Mouse (Mus musculus) CH12F3 (cell line): ENCODE measurements around the gene Endod1.

ENCODE experiments used
- in situ Hi-C: fragments of 300-500 bp; cut with MboI; formaldehyde crosslinking; loops from 2 replicates; pipeline ENCODE4 v1.14.3; 2020; ENCODE audit warnings: low sequenced_read_pairs

The Endod1 gene

DNA sequence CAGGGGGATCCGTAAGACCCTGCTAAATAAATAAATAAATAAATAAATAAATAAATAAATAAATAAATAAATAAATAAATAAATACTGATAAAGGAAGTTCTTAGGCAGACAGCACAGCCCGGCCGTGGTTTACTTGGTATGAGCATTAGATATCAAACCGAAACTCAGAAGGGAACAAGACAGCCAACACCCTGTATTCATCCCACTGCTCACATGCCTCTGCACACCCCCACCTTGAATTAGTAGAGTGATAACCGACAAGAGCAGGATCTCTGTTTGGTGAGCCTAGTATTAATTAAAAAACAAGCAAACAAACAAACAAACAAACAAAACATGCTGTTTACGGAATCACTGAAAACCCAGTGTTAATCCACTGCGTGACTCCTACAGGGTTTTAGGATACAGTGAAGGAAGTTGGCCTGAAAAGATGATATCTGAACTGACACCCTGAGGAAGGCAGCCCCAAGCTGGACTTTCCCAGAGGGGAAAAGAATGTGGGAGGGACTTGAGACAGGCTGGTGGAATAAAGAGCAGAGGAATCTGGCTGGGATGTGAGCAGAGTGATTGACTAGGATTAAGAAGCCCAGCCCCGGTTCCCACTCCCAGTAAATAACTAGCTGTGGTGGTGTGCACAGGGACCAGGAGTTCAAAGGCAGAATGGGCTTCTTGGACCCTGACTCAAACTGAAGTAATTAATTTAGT is at the start of gene Endod1:
Gene Endod1 (minus strand): TSS at position 155 of the 703 bp plus-strand sequence.
- in situ Hi-C loops, result no loop called here

DNA sequence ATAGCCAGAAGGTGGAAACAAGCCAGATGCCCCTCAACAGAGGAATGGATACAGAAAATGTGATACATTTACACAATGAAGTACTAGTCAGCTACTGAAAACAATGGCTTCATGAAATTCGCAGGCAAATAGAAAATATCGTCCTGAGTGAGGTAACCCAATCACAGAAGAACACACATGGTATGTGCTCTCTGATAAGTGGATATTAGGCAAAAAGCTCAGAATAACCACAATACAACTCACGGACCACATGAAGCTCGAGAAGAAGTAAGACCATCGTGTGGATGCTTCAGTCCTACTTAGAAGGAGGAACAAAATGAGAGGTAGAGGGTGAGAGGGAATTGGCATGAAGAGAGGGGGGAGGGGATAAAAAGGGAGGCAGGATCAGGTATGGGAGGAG is 27.8 kb upstream of the Endod1 start:
- in situ Hi-C loops, result no loop called here

DNA sequence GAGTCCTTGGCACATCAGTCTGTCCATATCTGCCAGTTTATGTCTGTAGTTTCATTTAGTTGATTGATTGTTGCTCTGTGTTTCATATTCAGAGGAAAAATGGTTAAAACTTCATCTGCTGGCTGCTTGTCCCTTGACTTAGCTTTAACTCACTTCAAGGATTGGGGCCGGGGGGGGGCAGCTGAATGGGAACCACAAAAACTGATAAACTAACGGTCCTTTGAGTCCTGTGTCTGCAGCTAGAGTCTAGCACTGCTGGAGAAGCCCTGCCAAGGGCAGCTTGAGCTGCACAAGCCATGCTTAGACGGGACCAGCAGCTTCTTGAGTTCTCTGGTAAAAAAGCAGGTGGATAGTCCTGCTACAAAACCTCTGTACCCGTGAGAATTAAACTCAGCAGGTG is 26.7 kb upstream of the Endod1 start:
- in situ Hi-C loops, result no loop called here

DNA sequence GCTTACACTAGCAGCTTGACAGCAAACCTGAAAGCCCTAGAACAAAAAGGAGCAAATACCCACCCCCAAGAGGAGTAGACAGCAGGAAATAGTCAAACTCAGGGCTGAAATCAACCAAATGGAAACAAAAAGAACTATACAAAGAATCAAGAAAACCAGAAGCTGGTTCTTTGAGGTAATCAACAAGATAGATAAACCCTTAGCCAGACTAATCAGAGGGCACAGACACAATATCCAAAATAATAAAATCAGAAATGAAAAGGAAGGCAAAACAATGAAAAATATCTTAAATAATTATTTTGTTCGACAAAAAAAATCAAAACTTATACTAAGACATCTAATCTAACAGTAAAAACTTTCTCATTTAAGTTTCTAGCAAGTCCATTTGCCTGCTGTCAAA is 24.7 kb upstream of the Endod1 start:
- in situ Hi-C loops, result no loop called here

DNA sequence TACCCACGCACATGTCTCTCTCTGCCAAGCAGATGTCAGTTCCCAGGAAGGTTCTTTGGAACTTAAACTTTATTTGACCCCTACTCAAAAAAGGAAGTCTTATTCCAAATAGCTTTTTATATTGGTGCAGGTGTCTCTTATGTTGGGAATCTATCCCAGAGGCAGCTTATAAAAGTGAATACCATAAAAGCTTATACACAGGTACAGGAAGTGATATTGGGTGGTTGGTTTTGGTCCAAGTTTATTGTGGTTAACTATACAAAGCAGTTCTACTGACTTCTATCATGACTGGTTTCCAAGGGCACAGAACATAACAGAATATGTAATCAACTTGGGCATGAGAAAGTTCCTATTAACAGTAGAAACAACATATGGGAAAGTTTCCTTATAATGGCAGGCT is 20.8 kb upstream of the Endod1 start:
- in situ Hi-C loops, result no loop called here

DNA sequence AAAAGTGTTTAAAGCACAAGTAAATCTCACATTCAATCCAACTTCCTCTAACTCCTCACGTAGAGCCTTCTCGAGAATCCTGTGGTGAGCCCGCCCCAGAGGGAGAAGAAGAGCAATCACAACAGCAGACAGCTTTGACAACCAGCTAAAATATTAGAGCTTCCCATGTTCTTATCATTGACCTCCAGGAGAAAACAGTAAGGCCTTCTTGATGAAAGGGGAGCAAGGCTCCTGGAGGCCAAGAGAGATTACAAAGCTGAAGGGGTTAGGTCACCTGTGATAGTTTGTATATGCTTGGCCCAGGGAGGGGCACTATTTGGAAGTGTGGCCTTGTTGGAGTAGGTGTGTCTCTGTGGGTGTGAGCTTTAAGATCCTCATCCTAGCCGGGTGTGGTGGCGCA is 19.1 kb upstream of the Endod1 start:
- in situ Hi-C loops, result no loop called here

DNA sequence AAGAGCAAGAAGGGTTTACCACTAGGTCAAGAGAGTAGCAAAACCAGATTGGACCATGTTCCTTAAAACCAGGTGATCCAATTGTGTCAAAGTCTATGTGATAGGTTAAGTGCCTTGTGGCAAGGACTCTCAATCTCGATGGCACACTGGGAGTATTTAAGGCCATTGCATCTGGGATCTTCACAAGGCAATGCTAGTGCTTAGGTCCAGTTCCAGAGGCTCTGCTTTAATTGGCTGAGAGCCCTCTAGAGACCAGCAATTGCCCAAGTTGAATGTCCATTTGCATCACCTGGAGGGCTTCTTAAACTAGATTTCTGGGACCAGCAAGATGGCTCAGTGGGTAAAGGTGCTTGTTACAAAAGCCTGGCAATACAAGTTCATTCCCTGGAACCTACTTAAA is 17.6 kb upstream of the Endod1 start:
- in situ Hi-C loops, result no loop called here

DNA sequence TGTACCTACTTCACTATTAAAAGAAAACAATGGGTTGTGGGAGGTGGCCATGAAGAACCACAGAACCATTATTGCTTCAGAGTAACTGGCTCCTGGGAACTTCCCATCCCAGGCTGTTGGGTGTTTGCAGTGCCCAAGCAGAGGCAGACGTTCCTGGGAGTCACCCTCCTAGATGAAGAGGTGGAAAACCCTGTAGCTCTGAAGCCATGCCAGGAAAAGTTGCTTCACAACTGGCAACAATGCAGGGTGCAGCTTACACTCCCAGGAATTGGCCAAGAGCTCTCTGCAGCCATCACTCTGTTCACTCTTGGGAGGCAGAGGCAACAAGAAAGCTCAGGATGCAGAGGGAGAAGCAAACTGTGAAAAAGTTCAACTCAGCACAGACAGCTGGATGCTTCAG is 16.8 kb upstream of the Endod1 start:
- in situ Hi-C loops, result no loop called here

DNA sequence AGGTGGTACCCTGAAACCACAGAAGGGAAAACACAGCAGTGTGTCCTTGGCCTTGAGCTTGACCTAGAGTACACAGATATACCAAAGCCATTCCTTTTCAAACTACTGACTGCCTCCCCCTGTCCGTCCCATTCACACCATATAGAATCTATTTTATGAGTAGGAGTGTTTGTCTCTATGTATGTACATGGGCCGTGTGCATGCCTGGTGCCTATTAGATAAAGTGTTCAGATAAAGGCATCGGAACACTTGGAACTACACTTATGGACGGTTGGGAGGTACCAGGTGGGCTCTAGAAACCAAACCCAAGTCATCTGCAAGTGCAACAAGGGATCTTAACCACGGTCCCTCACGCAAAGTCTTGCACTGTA is 16.1 kb upstream of the Endod1 start:
- in situ Hi-C loops, result no loop called here

DNA sequence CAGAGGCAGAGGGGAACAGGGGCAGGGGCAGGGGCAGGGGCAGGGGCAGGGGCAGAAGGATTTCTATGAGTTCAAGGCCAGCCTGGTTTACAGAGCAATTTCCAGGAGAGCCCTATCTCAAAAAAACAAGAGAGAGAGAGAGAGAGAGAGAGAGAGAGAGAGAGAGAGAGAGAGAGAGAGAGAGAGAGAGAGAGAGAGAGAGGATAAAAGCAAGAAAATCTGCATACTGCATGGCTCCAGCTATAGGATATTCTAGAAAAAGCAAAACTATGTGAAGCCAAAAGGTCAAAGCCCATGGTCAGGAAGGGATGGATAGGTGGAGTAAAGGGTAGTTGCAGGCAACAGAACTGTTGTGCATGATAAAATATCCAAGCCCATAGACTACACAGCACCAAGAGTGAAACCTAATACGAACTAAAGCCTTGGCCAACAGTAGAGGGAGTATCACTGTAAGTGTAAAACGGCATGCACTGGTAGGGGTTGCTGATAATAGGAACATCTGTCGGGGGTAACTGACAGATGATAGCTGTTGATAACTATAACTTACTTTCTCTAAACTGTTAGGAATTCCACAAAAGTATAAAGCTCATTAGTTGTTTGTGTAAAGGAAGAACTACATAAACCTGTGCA is 15.6 kb upstream of the Endod1 start:
- in situ Hi-C loops, result no loop called here

DNA sequence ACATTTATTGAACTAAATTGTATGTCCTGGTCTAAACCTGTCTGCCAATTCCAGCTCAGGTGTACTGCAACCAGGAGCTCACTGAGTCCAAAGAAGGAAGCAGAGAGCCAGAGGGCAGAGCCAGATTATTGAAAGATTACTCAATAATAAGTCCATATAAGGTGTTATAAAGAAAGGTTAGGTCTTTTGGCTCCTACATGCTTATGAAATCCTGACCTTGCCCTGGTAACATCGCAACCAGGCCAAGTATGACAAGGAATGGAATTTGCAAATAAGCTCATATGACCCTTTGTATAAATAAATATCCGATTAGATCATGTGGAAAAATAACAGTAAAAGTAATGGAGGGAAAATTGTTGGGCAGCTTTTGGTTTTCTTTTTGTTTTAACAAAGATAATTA is 14.8 kb upstream of the Endod1 start:
- in situ Hi-C loops, result no loop called here

DNA sequence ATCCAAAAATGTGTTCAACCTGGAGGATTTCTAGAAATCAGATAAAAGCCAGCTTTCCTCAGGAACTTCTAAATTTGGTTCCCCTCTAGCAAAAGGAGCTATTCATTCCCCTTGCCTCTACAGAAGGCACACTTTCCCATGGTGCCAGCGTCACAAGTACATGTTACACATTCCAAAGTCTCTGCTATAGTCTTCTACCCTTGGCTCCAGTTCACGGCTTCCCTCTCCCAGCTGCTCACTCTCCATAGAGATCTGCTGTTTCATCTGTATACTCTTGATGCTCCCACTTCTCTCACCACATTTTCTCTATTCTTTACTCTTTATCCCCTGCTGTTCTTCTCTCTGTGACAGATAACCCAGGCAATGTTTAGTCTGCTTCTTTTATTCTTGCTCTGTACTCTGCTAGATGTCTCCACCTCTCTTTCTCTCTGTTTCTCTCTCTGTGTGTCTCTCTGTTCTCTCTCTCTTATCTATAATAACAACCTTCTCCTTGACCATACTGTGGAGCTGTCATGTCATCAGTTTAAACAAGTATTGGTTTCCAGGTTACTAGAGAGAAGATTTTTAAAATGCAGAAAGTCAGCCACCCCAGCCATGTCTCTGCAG is 13.8 kb upstream of the Endod1 start:
- in situ Hi-C loops, result no loop called here

DNA sequence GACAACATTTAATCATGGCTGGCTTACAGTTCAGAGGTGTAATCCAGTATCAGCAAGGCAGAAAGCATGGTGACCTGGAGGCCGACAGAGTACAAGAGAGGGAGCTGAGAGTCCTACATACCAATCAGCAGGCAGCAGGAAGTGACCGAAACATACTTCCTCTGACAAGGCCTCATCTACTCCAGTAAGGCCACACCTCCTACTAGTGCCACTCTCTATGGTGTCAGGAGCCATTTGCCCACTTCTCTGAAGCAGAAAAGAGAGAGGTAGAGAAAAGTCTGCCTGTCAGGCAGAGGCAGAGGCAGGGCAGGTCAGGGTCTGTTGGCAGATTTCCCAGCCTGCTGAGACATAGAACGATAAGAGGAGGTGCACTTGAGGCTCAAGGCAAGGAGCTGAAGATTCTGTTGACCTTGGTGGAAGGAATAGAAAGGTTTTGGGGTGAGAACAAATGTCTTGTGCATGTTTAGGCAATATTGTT is 10.6 kb upstream of the Endod1 start:
- in situ Hi-C loops, result no loop called here

DNA sequence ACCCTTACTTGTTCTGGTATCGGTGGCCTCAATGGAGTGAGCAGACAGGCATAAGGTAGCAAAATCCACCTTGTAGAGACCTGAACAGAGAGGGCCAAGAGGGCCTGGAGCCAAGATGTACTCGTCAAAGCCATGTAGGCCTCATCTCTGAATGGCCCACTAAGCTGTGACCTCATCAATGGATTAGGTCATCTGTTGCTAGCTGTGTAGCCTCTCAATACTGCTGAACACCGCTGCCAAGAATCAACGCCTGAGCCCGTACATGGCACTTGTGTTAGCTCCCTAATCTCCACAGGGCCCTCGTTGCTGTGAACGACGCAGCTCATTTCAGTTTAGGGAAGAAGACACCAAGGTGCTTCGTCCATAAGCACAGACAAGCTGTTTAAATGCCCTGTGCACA is 10.0 kb upstream of the Endod1 start:
- in situ Hi-C loops, result no loop called here

DNA sequence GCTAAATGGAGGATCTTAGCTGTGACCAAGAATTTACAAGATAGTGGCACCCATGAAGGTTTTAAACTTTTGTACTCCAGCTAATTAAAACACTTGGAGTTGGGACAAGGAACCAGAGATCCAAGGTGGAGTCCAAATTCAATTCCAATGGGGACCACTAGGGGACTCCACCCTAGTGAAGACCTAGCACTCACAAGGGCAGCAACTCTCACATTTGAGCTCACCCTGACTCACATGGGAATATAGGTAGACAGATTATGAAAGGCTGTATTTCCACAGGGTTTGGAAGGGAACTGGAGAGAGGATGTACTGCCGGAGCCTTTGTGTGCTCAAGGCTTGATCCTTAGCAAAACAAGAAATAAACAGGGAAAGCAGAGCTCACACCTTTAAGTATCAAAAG is 9.0 kb upstream of the Endod1 start:
- in situ Hi-C loops, result no loop called here

DNA sequence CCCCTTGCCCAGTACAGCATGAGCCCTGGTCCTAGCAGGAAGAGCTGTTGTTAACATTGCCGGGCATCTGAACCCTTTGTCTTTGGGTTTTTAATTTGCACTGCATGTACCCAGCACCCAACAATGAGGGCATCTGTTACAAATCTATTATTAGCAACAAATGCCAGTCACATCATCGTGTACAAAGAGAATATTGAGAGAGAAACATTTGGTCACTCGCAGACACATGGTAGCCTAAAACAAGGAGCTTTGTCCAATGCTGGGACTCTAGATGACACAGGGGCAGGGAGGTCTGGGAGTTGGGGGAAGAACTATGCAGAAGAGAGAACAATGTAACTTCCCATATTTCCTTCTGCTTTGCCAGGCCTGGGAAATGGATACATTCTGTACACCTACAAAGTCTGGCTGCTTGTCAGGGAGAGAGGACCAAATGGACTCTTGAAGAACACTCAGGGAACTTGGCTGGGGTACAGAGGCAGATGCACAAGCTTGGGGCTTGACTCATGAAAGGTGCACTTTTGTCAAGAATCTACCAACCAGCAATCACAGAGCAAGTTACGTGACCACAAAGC is 7.8 kb upstream of the Endod1 start:
- in situ Hi-C loops, result no loop called here

DNA sequence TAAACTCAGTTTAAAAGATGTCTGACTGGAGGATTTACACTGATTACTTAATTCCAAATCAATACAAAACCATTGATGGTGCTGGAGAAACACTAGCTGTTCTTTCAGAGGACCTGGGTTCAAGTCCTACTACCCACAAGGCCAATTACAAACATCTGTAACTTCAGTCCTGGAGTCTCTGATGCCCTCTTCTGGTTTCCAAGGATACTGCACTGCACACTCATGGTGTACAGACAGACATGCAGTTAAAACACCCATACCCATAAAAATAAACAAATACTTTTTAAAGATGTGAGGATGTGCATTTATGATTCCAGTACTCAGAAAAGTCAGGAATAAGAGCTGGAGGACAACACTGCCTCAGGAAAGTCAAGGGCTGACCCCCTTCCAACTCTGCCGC is 6.7 kb upstream of the Endod1 start:
- in situ Hi-C loops, result no loop called here

DNA sequence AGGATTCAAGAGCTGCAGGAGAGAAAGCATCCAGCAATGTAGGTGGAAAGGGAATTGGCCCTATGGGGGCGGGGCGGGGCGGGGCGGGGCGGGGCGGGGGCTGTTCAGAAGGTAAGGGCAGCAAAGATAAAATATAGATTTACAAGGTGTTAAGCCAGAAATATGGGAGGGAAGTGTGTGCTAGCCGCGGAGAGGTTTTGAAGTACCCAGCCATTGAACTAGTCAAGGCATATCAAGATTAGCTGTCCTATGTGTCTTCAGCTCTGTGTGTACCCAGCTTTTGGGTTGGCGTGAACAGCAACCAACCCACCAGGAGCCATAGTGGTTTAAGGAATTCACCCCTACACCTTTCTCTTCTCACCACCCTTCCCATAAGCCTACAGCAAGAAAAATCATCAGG is 5.5 kb upstream of the Endod1 start:
- in situ Hi-C loops, result no loop called here

DNA sequence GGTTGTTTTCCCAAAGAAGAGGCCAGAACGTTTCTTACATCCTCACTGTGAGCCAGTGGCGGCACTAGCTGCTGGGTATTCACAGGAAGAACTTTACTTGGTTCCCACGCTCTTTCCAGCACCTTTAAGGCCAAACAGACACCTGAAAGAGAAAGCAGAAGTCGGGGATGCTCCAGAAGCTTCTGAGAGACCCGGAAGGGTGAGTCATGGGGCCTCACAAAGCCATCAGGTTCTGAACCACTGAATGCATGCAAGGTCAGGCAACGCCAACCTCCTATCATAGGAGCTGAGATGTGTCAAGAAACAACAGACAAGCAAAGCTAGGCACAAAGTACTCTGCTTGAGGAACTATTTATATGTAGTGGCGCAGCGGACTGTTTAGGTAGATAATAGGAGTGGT is 4.4 kb upstream of the Endod1 start:
- in situ Hi-C loops, result no loop called here

DNA sequence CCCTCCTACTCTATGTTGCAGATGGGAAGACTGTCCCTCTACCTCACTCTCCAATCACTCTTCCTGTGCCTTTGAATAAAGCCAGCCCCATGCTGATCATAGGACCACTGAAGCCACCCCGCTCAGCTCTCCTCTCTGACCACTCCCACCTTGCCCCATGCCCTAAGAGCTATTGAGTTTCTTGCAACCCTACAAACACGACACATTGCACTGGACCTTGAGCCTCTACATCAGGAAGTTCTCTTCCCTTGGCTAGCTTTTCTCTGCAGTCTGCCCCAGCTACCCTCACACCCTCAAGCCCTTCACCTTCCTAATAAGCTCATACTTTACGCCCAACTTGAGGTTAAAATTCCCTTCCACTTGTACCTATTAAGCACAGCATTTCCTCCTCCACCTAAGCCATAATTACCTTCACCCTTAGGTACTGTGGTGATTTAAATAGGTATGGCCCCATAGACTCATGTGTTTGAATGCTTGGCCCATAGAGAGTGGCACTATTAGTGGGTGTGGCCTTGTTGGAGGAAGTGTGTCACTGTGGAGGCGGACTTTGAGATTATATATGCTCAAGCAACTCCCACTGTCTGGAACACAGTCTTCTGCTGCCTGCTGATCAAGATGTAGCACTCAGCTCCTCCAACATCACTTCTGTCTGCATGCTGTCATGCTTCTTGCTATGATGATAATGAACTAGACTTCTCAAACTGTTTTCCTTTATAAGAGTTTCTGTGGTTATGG is 2.0 kb upstream of the Endod1 start:
- in situ Hi-C loops, result no loop called here

DNA sequence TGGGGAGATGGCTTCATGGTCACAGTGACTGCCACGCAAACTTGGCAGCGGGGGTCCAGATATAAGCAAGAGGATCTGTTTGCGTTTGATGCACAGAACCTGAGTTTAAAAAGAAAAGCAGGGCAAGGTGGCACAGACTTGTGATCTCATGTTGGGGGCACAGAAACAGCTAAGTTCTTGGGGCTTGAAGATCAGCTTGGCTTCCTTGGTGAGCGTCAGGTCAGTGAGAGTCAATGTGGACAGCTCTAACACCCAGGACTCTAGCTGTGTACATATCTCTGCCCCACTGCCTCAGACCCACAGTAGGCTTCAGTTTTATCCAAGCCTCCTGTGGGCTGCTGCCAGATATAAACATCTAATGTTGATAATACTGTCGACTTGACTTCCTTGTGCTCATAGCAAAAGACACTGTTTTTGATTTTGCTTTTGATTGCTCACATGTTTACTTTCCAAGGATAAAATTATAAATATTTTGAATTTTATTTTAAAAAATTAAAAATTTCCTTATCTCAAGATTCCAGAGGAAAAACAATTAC is 1.0 kb upstream of the Endod1 start:
- in situ Hi-C loops, result no loop called here
